Mouse (Mus musculus): ENCODE data around the gene Isca2.

The Isca2 gene

GRCm38 (mm10) chr12:84772726-84773441 lies at the start of gene Isca2, which contains the start of gene Npc2:
Isca2 (plus strand) TSS chr12:84773251.
Npc2 (minus strand) TSS chr12:84773152.
- DNase-seq (ENCODE audit: low read depth, low spot score): peak; percentile 99

GRCm38 (mm10) chr12:84726391-84726790 lies 46.7 kb upstream of the Isca2 start:
- DNase-seq (ENCODE audit: low read depth, low spot score): no peak

GRCm38 (mm10) chr12:84726986-84727385 lies 46.1 kb upstream of the Isca2 start:
- no peak for DNase-seq (ENCODE audit: low read depth, low spot score)

GRCm38 (mm10) chr12:84727434-84727833 lies 45.6 kb upstream of the Isca2 start:
- DNase-seq (ENCODE audit: low read depth, low spot score): no peak

GRCm38 (mm10) chr12:84728421-84728820 lies 44.6 kb upstream of the Isca2 start:
- no peak for DNase-seq (ENCODE audit: low read depth, low spot score)

GRCm38 (mm10) chr12:84733366-84733765 lies 39.7 kb upstream of the Isca2 start:
- DNase-seq (ENCODE audit: low read depth, low spot score): no peak

- no peak for DNase-seq (ENCODE audit: low read depth, low spot score)
These were observed 29.6 kb upstream of the Isca2 start for GRCm38 (mm10) chr12:84743496-84743895.

- no peak for DNase-seq (ENCODE audit: low read depth, low spot score)
These were observed 27.4 kb upstream of the Isca2 start for GRCm38 (mm10) chr12:84745700-84746099.

- DNase-seq (ENCODE audit: low read depth, low spot score): no peak
These were observed 24.9 kb upstream of the Isca2 start for GRCm38 (mm10) chr12:84748134-84748533.

- no peak for DNase-seq (ENCODE audit: low read depth, low spot score)
These were observed 22.4 kb upstream of the Isca2 start for GRCm38 (mm10) chr12:84750661-84751060.

- DNase-seq (ENCODE audit: low read depth, low spot score): no peak
These were observed 20.7 kb upstream of the Isca2 start for GRCm38 (mm10) chr12:84752131-84752977.

GRCm38 (mm10) chr12:84755008-84755695 lies 17.9 kb upstream of the Isca2 start:
- DNase-seq (ENCODE audit: low read depth, low spot score): peak; percentile 76

- DNase-seq (ENCODE audit: low read depth, low spot score): no peak
These were observed 17.0 kb upstream of the Isca2 start for GRCm38 (mm10) chr12:84756016-84756415.

- peak; percentile 60 for DNase-seq (ENCODE audit: low read depth, low spot score)
These were observed 14.0 kb upstream of the Isca2 start for GRCm38 (mm10) chr12:84759063-84759462.

GRCm38 (mm10) chr12:84762532-84762931 lies 10.5 kb upstream of the Isca2 start:
- peak; percentile 85 for DNase-seq (ENCODE audit: low read depth, low spot score)

- DNase-seq (ENCODE audit: low read depth, low spot score): no peak
These were observed 9.4 kb upstream of the Isca2 start for GRCm38 (mm10) chr12:84763577-84764218.

- no peak for DNase-seq (ENCODE audit: low read depth, low spot score)
These were observed 8.3 kb upstream of the Isca2 start for GRCm38 (mm10) chr12:84764756-84765155.

- DNase-seq (ENCODE audit: low read depth, low spot score): no peak
These were observed 7.5 kb upstream of the Isca2 start for GRCm38 (mm10) chr12:84765506-84765905.

GRCm38 (mm10) chr12:84766113-84766735 lies 6.8 kb upstream of the Isca2 start:
- no peak for DNase-seq (ENCODE audit: low read depth, low spot score)

- DNase-seq (ENCODE audit: low read depth, low spot score): no peak
These were observed 5.5 kb upstream of the Isca2 start for GRCm38 (mm10) chr12:84767510-84767909.

GRCm38 (mm10) chr12:84769624-84770023 lies 3.4 kb upstream of the Isca2 start:
- DNase-seq (ENCODE audit: low read depth, low spot score): peak; percentile 60
